12 mouse cellular contexts compared by ENCODE assay signal in the genomic region with DNA sequence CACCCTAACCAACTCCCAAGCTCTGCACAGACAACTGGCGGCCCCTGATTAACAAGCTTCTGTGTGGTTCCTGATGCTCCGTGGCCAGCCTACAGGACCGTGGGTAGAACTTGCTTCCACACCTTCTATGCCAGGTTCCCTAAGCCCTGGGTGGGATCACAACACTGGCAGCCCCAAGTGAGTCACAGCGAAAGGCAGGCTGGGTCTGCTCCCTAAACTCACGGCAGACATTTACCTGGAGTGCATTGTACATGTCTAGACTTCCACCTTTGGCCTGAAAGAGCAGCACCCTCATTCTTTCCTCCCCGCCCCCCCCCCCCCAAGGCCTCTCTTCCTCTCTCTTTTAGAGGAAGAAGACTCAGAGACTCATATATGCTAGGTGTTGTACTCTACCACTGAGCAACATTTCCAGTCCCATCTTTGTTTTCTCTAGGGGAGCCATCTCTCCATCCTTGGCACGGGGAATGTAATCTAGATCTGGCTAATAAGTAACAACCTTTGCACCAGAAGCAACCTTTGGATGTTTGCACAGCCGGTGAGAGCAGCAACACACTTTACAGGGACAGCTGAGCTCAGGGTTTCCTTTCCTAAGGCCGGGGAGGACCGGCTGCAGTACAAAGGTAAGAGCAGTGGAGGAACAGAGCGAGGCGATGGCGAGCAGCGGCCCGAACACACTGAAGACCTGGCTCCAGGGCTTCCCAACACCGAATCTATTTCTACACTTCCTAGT. TPM values are rescaled to one million over a fixed set of nuclear protein-coding genes. Genes with fewer than 3 reads are reported as not detected.
A peak's percentile ranks its signal among the peaks of the same experiment; 100 is the strongest.
DNase-seq lines count a peak whose midpoint lies in the region; ATAC-seq and TF ChIP-seq lines count a peak whose summit lies in the region.
"Had no signal": no experiment of that assay in that cellular context is flagged by ENCODE, and none has a peak within 500 bp of the region (broad histone marks: within the 10 kb centered on the region; RNA-seq: fewer than 3 reads in every experiment).

No protein-coding gene starts in this region.

- 0 out of 2 replicates have a peak, but pooled peaks cover 2% of the 10 kb centered on the region for H3K4me1 ChIP-seq in lung, embryonic 16.5 days (replicated peaks; ENCODE audit: control insufficient read depth, insufficient read depth, low read length)
- 0 out of 2 replicates have a peak, but pooled peaks cover 2% of the 10 kb centered on the region for H3K4me1 ChIP-seq in lung, adult 2 months (ENCODE audit: control insufficient read depth, insufficient read depth, low read length)
- H3K4me1 ChIP-seq in liver, adult 2 months (ENCODE audit: control insufficient read depth, insufficient read depth, low read length) = peaks cover 29% of the 10 kb centered on the region
- H3K4me1 ChIP-seq in stomach, embryonic 16.5 days (ENCODE audit: control insufficient read depth, insufficient read depth, low read length) = 0 out of 2 replicates have a peak, but pooled peaks cover 13% of the 10 kb centered on the region
- H3K4me1 ChIP-seq in hindbrain, embryonic 13.5 days (replicated peaks) = peaks cover 20% of the 10 kb centered on the region

- peak; percentile 73 for ATAC-seq in lung, embryonic 16.5 days (ENCODE audit: low read depth)
- ATAC-seq in stomach, embryonic 16.5 days (ENCODE audit: insufficient read depth, low FRiP score) = peak; percentile 83
- no peak for ATAC-seq in hindbrain, embryonic 13.5 days (ENCODE audit: low FRiP score)

- peaks cover 26% of the 10 kb centered on the region for H3K36me3 ChIP-seq in lung, embryonic 16.5 days (ENCODE audit: control insufficient read depth, insufficient read depth, low read length)
- peaks cover 2% of the 10 kb centered on the region; the same call in 1 of the 2 replicates for H3K36me3 ChIP-seq in liver, adult 2 months (ENCODE audit: control insufficient read depth, insufficient read depth, low read length)
- peaks cover 24% of the 10 kb centered on the region; the same call in 1 of the 2 replicates for H3K36me3 ChIP-seq in stomach, embryonic 16.5 days (ENCODE audit: control insufficient read depth, insufficient read depth, low read length)
- H3K36me3 ChIP-seq in hindbrain, embryonic 13.5 days = peaks cover 63% of the 10 kb centered on the region

- no peak overlapping the region for H3K4me3 ChIP-seq in lung, embryonic 16.5 days (ENCODE audit: low read length)
- no peak overlapping the region for H3K4me3 ChIP-seq in lung, adult 2 months (replicated peaks; ENCODE audit: extremely low read depth, low read depth, low read length)
- H3K4me3 ChIP-seq in liver, adult 2 months (ENCODE audit: insufficient read depth, low read depth, low read length) = no peak overlapping the region
- H3K4me3 ChIP-seq in stomach, embryonic 16.5 days (replicated peaks; ENCODE audit: low read length) = no peak overlapping the region
- no peak overlapping the region for H3K4me3 ChIP-seq in hindbrain, embryonic 13.5 days
- H3K4me3 ChIP-seq: embryonic facial prominence, embryonic 15.5 days had no signal

- DNase-seq in lung, adult 2 months = no peak
- DNase-seq in kidney, adult 9 months = peak; percentile 93
- DNase-seq in liver, adult 2 months (ENCODE audit: extremely low read depth, low read depth, low spot score) = peak; percentile 98
- DNase-seq in heart, adult 9 months (ENCODE audit: low spot score in 2 of 2) = no peak
- no peak for DNase-seq in gastrocnemius, postnatal 10 days
- DNase-seq: heart, adult 18-20 months; left cerebral cortex, postnatal 4 days; spleen, adult 18-20 months had no signal

- no peaks in the 10 kb centered on the region for H3K79me2 ChIP-seq in liver, adult 2 months (ENCODE audit: control insufficient read depth, insufficient read depth, low read length)

- H3K9me3 ChIP-seq in lung, embryonic 16.5 days (ENCODE audit: control insufficient read depth, low read length) = no peaks in the 10 kb centered on the region
- H3K9me3 ChIP-seq in stomach, embryonic 16.5 days (replicated peaks; ENCODE audit: control insufficient read depth, low read length) = no peaks in the 10 kb centered on the region
- H3K9me3 ChIP-seq in hindbrain, embryonic 13.5 days = no peaks in the 10 kb centered on the region
- H3K9me3 ChIP-seq: embryonic facial prominence, embryonic 15.5 days had no signal

- peak overlapping the region; percentile 53 for H3K27ac ChIP-seq in lung, embryonic 16.5 days (ENCODE audit: low read length)
- H3K27ac ChIP-seq in liver, adult 2 months (replicated peaks; ENCODE audit: insufficient read depth, low read depth, low read length) = peak overlapping the region; percentile 75
- H3K27ac ChIP-seq in stomach, embryonic 16.5 days (ENCODE audit: low read length) = peak overlapping the region; percentile 74
- no peak overlapping the region for H3K27ac ChIP-seq in hindbrain, embryonic 13.5 days
- H3K27ac ChIP-seq: embryonic facial prominence, embryonic 15.5 days had no signal

- H3K27me3 ChIP-seq in lung, embryonic 16.5 days (ENCODE audit: control insufficient read depth, insufficient read depth, low read depth, low read length) = no peaks in the 10 kb centered on the region
- no peaks in the 10 kb centered on the region for H3K27me3 ChIP-seq in liver, adult 2 months (ENCODE audit: control insufficient read depth, insufficient read depth, low read length)
- no peaks in the 10 kb centered on the region for H3K27me3 ChIP-seq in stomach, embryonic 16.5 days (ENCODE audit: control insufficient read depth, insufficient read depth, low read length)
- H3K27me3 ChIP-seq in hindbrain, embryonic 13.5 days = no peaks in the 10 kb centered on the region
- H3K27me3 ChIP-seq: embryonic facial prominence, embryonic 15.5 days had no signal

- no peak overlapping the region for H3K4me2 ChIP-seq in lung, embryonic 16.5 days (ENCODE audit: low read depth, low read length)
- no peak overlapping the region for H3K4me2 ChIP-seq in stomach, embryonic 16.5 days (ENCODE audit: low read depth, low read length)
- H3K4me2 ChIP-seq in hindbrain, embryonic 13.5 days = no peak overlapping the region
- H3K4me2 ChIP-seq: embryonic facial prominence, embryonic 15.5 days had no signal

- no peak for TF ChIP-seq POLR2A in lung, adult 2 months (IDR thresholded peaks at IDR 0.05; ENCODE audit: borderline replicate concordance, extremely low read depth, low read depth, low read length)
- TF ChIP-seq POLR2A in liver, adult 2 months (IDR thresholded peaks at IDR 0.05; ENCODE audit: extremely low read depth, insufficient read depth, low read length) = 0 out of 2 replicates have a peak, but pooled peaks have one; percentile 40

- H3K9ac ChIP-seq in lung, embryonic 16.5 days (ENCODE audit: low read length) = no peak overlapping the region
- no peak overlapping the region for H3K9ac ChIP-seq in liver, adult 2 months (ENCODE audit: low read depth, low read length)
- no peak overlapping the region for H3K9ac ChIP-seq in stomach, embryonic 16.5 days (ENCODE audit: low read length)
- H3K9ac ChIP-seq in hindbrain, embryonic 13.5 days = no peak overlapping the region
- H3K9ac ChIP-seq: embryonic facial prominence, embryonic 15.5 days had no signal

- 58% methylated on average over 16 of the region's 16 CpGs for WGBS in lung, embryonic 16.5 days
- 69% methylated on average over 16 of the region's 16 CpGs for WGBS in lung, adult 2 months
- 33% methylated on average over 15 of the region's 16 CpGs for WGBS in liver, adult 2 months
- WGBS in stomach, embryonic 16.5 days = 57% methylated on average over 16 of the region's 16 CpGs
- 87% methylated on average over 16 of the region's 16 CpGs for WGBS in hindbrain, embryonic 13.5 days

- TF ChIP-seq CTCF in lung, adult 2 months (IDR thresholded peaks at IDR 0.05; ENCODE audit: insufficient read depth, low read length) = no peak
- TF ChIP-seq CTCF in liver, adult 2 months (IDR thresholded peaks at IDR 0.05; ENCODE audit: low read depth, low read length) = no peak

RNA-seq across cellular contexts. Expression of gene Ptprf, which starts 51.1 kb away (rescaled TPM):
- polyA plus RNA-seq in lung, embryonic 16.5 days (2015; fragmentation: Nextera tagmentation; extraction: Ambion mirVana) = 79.7 and 84.3 TPM in 2 replicates
- polyA plus RNA-seq in lung, adult 2 months (2012; rRNA removed) = 245 and 250 TPM in 2 replicates
- total RNA-seq in liver, adult 2 months (2014; rRNA removed) = 40.1 and 67.4 TPM in 2 replicates
- 89.8 and 101 TPM in 2 replicates for polyA plus RNA-seq in liver, adult 2 months (2012; rRNA removed)
- polyA plus RNA-seq in stomach, embryonic 16.5 days (2015; fragmentation: Nextera tagmentation; extraction: Ambion mirVana) = 86.0 and 93.0 TPM in 2 replicates
- 10 to 100 TPM; 15.9 to 21.0 TPM for total RNA-seq in gastrocnemius, postnatal 10 days (2021)
- 79.7 and 82.0 TPM in 2 replicates for polyA plus RNA-seq in hindbrain, embryonic 13.5 days (2015; fragmentation: Nextera tagmentation; extraction: Ambion mirVana)

Comparison
In these comparisons a context has a peak if more than half of its experiments do, and no peak if none do; other contexts are left out.
1. DNase-seq: peak in kidney, adult 9 months (single experiment) and liver, adult 2 months (single experiment); none in lung, adult 2 months (single experiment), heart, adult 9 months (0 of 2) and gastrocnemius, postnatal 10 days (single experiment).